Mouse (Mus musculus): ENCODE measurements around the gene Spint3. TPM values are rescaled to one million over a fixed set of nuclear protein-coding genes. Genes with fewer than 3 reads are reported as not detected.
"Not testable (repeated sequence)": the region's sequence is repeated elsewhere in the genome, so short reads cannot be mapped to it uniquely, and the experiment has no call there.

Gene Spint3
- not detected for polyA plus RNA-seq (2012; fragmentation: generic; extraction: Trizol)

GRCm38 (mm10) chr2:164573359-164573758 is at the start of gene Spint3:
TSS of gene Spint3 (minus strand) at chr2:164573459.
- not testable (repeated sequence) for H3K4me2 ChIP-seq (ENCODE audit: low read depth); H3K4me3 ChIP-seq; H3K36me3 ChIP-seq (ENCODE audit: control insufficient read depth, insufficient read depth); H3ac ChIP-seq (ENCODE audit: control insufficient read depth, insufficient read length); H3K79me2 ChIP-seq (ENCODE audit: control insufficient read depth, insufficient read depth)
- peaks cover 40% of the 10 kb centered on the region for H3K27me3 ChIP-seq (ENCODE audit: control insufficient read depth, insufficient read depth, insufficient read length)

GRCm38 (mm10) chr2:164621775-164622174 is 48.5 kb upstream of the Spint3 start:
- Histone ChIP-seq H3ac (ENCODE audit: control insufficient read depth, insufficient read length) (no peak overlapping the region), H3K4me2 (ENCODE audit: low read depth) (no peak overlapping the region), H3K36me3 (ENCODE audit: control insufficient read depth, insufficient read depth) (no peaks in the 10 kb centered on the region), H3K4me3 (no peak overlapping the region), H3K27me3 (ENCODE audit: control insufficient read depth, insufficient read depth, insufficient read length) (peaks cover 13% of the 10 kb centered on the region), H3K79me2 (ENCODE audit: control insufficient read depth, insufficient read depth) (no peaks in the 10 kb centered on the region)
- TF ChIP-seq MAX (IDR thresholded peaks at IDR 0.05; ENCODE audit: low read depth) (no peak), E2F4 (IDR thresholded peaks at IDR 0.05; ENCODE audit: insufficient read depth) (no peak), POLR2A (IDR thresholded peaks at IDR 0.05; ENCODE audit: insufficient read length, low read depth) (no peak), CEBPB (IDR thresholded peaks at IDR 0.05; ENCODE audit: insufficient read depth, poor library complexity, severe bottlenecking) (no peak), USF1 (IDR thresholded peaks at IDR 0.05; ENCODE audit: low read depth) (no peak), TCF12 (IDR thresholded peaks at IDR 0.05; ENCODE audit: insufficient read depth, poor library complexity, severe bottlenecking) (no peak), TCF3 (IDR thresholded peaks at IDR 0.05; ENCODE audit: insufficient read length, low read depth) (no peak), MYOG (IDR thresholded peaks at IDR 0.05; ENCODE audit: control insufficient read depth in 1 of 3, insufficient read depth in 1 of 3, insufficient read length in 2 of 3, low read depth in 2 of 3) (no peak), POLR2AphosphoS2 (IDR thresholded peaks at IDR 0.05; ENCODE audit: insufficient read length, low read depth) (no peak)

- peaks cover 13% of the 10 kb centered on the region for H3K27me3 ChIP-seq (ENCODE audit: control insufficient read depth, insufficient read depth, insufficient read length)
- H3K4me2 ChIP-seq (ENCODE audit: low read depth), result no peak overlapping the region
- no peaks in the 10 kb centered on the region for H3K79me2 ChIP-seq (ENCODE audit: control insufficient read depth, insufficient read depth)
- TF ChIP-seq CEBPB (IDR thresholded peaks at IDR 0.05; ENCODE audit: insufficient read depth, poor library complexity, severe bottlenecking), result no peak
- no peak for TF ChIP-seq E2F4 (IDR thresholded peaks at IDR 0.05; ENCODE audit: insufficient read depth)
- no peak for TF ChIP-seq POLR2A (IDR thresholded peaks at IDR 0.05; ENCODE audit: insufficient read length, low read depth)
- H3K4me3 ChIP-seq, result no peak overlapping the region
- H3ac ChIP-seq (ENCODE audit: control insufficient read depth, insufficient read length), result no peak overlapping the region
- no peaks in the 10 kb centered on the region for H3K36me3 ChIP-seq (ENCODE audit: control insufficient read depth, insufficient read depth)
These were observed 45.8 kb upstream of the Spint3 start for GRCm38 (mm10) chr2:164619050-164619449.

- TF ChIP-seq TCF3 (IDR thresholded peaks at IDR 0.05; ENCODE audit: insufficient read length, low read depth), result no peak
- TF ChIP-seq MYOG (IDR thresholded peaks at IDR 0.05; ENCODE audit: control insufficient read depth in 1 of 3, insufficient read depth in 1 of 3, insufficient read length in 2 of 3, low read depth in 2 of 3), result no peak
- no peak for TF ChIP-seq MAX (IDR thresholded peaks at IDR 0.05; ENCODE audit: low read depth)
- no peak for TF ChIP-seq E2F4 (IDR thresholded peaks at IDR 0.05; ENCODE audit: insufficient read depth)
- no peak for TF ChIP-seq POLR2A (IDR thresholded peaks at IDR 0.05; ENCODE audit: insufficient read length, low read depth)
- TF ChIP-seq MYOD1 (IDR thresholded peaks at IDR 0.05; ENCODE audit: control insufficient read depth in 1 of 3, insufficient read length in 2 of 3, low read depth in 2 of 3), result no peak
- TF ChIP-seq SRF (IDR thresholded peaks at IDR 0.05; ENCODE audit: control insufficient read depth, insufficient read length, low read depth), result no peak
- TF ChIP-seq POLR2AphosphoS2 (IDR thresholded peaks at IDR 0.05; ENCODE audit: insufficient read length, low read depth), result no peak
- TF ChIP-seq TCF12 (IDR thresholded peaks at IDR 0.05; ENCODE audit: insufficient read depth, poor library complexity, severe bottlenecking), result no peak
- no peak for TF ChIP-seq REST (IDR thresholded peaks at IDR 0.05; ENCODE audit: insufficient read depth, insufficient read length)
- TF ChIP-seq CEBPB (IDR thresholded peaks at IDR 0.05; ENCODE audit: insufficient read depth, poor library complexity, severe bottlenecking), result no peak
- no peak for TF ChIP-seq USF1 (IDR thresholded peaks at IDR 0.05; ENCODE audit: low read depth)
These were observed 42.1 kb upstream of the Spint3 start for GRCm38 (mm10) chr2:164615386-164615785.

GRCm38 (mm10) chr2:164613471-164613870 is 40.2 kb upstream of the Spint3 start, which contains the start of the genes Wfdc6b and Wfdc8:
TSS of gene Wfdc6b (plus strand) at chr2:164613522.
TSS of gene Wfdc8 (minus strand) at chr2:164613626.
- not testable (repeated sequence) for H3K4me3 ChIP-seq; H3K4me2 ChIP-seq (ENCODE audit: low read depth); H3ac ChIP-seq (ENCODE audit: control insufficient read depth, insufficient read length); H3K36me3 ChIP-seq (ENCODE audit: control insufficient read depth, insufficient read depth); H3K27me3 ChIP-seq (ENCODE audit: control insufficient read depth, insufficient read depth, insufficient read length); H3K79me2 ChIP-seq (ENCODE audit: control insufficient read depth, insufficient read depth)

More at GRCm38 (mm10) chr2:164615386-164615785, 42.1 kb upstream of the Spint3 start:
- no peaks in the 10 kb centered on the region for H3K79me2 ChIP-seq (ENCODE audit: control insufficient read depth, insufficient read depth)
- no peak overlapping the region for H3K4me2 ChIP-seq (ENCODE audit: low read depth)
- H3ac ChIP-seq (ENCODE audit: control insufficient read depth, insufficient read length), result no peak overlapping the region
- H3K36me3 ChIP-seq (ENCODE audit: control insufficient read depth, insufficient read depth), result no peaks in the 10 kb centered on the region
- no peak overlapping the region for H3K4me3 ChIP-seq
- H3K27me3 ChIP-seq (ENCODE audit: control insufficient read depth, insufficient read depth, insufficient read length), result peaks cover 6% of the 10 kb centered on the region

GRCm38 (mm10) chr2:164608781-164609180 is 35.5 kb upstream of the Spint3 start:
- Histone ChIP-seq H3K79me2 (ENCODE audit: control insufficient read depth, insufficient read depth) (no peaks in the 10 kb centered on the region), H3K36me3 (ENCODE audit: control insufficient read depth, insufficient read depth) (no peaks in the 10 kb centered on the region), H3K4me3 (no peak overlapping the region), H3K27me3 (ENCODE audit: control insufficient read depth, insufficient read depth, insufficient read length) (peaks cover 14% of the 10 kb centered on the region), H3ac (ENCODE audit: control insufficient read depth, insufficient read length) (no peak overlapping the region), H3K4me2 (ENCODE audit: low read depth) (no peak overlapping the region)
- TF ChIP-seq REST (IDR thresholded peaks at IDR 0.05; ENCODE audit: insufficient read depth, insufficient read length), result no peak
- TF ChIP-seq E2F4 (IDR thresholded peaks at IDR 0.05; ENCODE audit: insufficient read depth), result no peak
- no peak for TF ChIP-seq TCF3 (IDR thresholded peaks at IDR 0.05; ENCODE audit: insufficient read length, low read depth)
- no peak for TF ChIP-seq MYOD1 (IDR thresholded peaks at IDR 0.05; ENCODE audit: control insufficient read depth in 1 of 3, insufficient read length in 2 of 3, low read depth in 2 of 3)
- TF ChIP-seq POLR2A (IDR thresholded peaks at IDR 0.05; ENCODE audit: insufficient read length, low read depth), result no peak
- no peak for TF ChIP-seq MAX (IDR thresholded peaks at IDR 0.05; ENCODE audit: low read depth)
- no peak for TF ChIP-seq TCF12 (IDR thresholded peaks at IDR 0.05; ENCODE audit: insufficient read depth, poor library complexity, severe bottlenecking)
- TF ChIP-seq MYOG (IDR thresholded peaks at IDR 0.05; ENCODE audit: control insufficient read depth in 1 of 3, insufficient read depth in 1 of 3, insufficient read length in 2 of 3, low read depth in 2 of 3), result no peak
- no peak for TF ChIP-seq SRF (IDR thresholded peaks at IDR 0.05; ENCODE audit: control insufficient read depth, insufficient read length, low read depth)
- TF ChIP-seq CEBPB (IDR thresholded peaks at IDR 0.05; ENCODE audit: insufficient read depth, poor library complexity, severe bottlenecking), result no peak
- TF ChIP-seq USF1 (IDR thresholded peaks at IDR 0.05; ENCODE audit: low read depth), result no peak
